Mouse (Mus musculus) stomach, embryonic 15.5 days (tissue): ENCODE measurements at regions not wholly inside any gene's neighbourhood (a gene's known extent, or its start where the extent isn't known, plus 50 kb on each side); places are given as distances from the start of the nearest gene placed in this dataset.

Experiments used
- ATAC-seq: fragments of 200-750 bp; cut with Nextera tagmentation; 2 replicates; pipeline ENCODE4 v1.8.0; 2017; ENCODE audit warnings: low read depth, moderate number of reproducible peaks, moderate TSS enrichment; ENCODE audit not compliant: insufficient read depth, low FRiP score
- H3K27ac ChIP-seq: fragments of 300-500 bp; sonication (generic); 2 replicates; pipeline ENCODE4 v1.5.1; 2015; ENCODE audit warnings: mild to moderate bottlenecking, inconsistent platforms
- H3K27me3 ChIP-seq: fragments of 300-500 bp; sonication (generic); replicated peaks from 2 replicates; pipeline ENCODE4 v1.6.1; 2015; ENCODE audit warnings: inconsistent platforms
- H3K36me3 ChIP-seq: fragments of 300-500 bp; sonication (generic); 2 replicates; pipeline ENCODE4 v1.6.1; 2015; ENCODE audit warnings: inconsistent platforms
- H3K4me1 ChIP-seq: fragments of 300-500 bp; sonication (generic); 2 replicates; pipeline ENCODE4 v1.6.1; 2015; ENCODE audit warnings: inconsistent platforms
- H3K4me2 ChIP-seq: fragments of 300-500 bp; sonication (generic); 2 replicates; pipeline ENCODE4 v1.6.1; 2015; ENCODE audit warnings: mild to moderate bottlenecking, inconsistent platforms
- H3K4me3 ChIP-seq: fragments of 300-500 bp; sonication (generic); replicated peaks from 2 replicates; pipeline ENCODE4 v1.5.1; 2015; ENCODE audit warnings: inconsistent platforms
- H3K9ac ChIP-seq: fragments of 300-500 bp; sonication (generic); 2 replicates; pipeline ENCODE4 v1.6.1; 2015; ENCODE audit warnings: inconsistent platforms
- H3K9me3 ChIP-seq: fragments of 300-500 bp; sonication (generic); 2 replicates; pipeline ENCODE4 v1.6.1; 2016; ENCODE audit warnings: inconsistent platforms
- WGBS: fragments of 180-500 bp; shearing (Covaris S2); methylation state at CpG from one replicate; pipeline ENCODE4 v1.1.7; 2015; 5-methylcytosine and 5-hydroxymethylcytosine counted together

DNA sequence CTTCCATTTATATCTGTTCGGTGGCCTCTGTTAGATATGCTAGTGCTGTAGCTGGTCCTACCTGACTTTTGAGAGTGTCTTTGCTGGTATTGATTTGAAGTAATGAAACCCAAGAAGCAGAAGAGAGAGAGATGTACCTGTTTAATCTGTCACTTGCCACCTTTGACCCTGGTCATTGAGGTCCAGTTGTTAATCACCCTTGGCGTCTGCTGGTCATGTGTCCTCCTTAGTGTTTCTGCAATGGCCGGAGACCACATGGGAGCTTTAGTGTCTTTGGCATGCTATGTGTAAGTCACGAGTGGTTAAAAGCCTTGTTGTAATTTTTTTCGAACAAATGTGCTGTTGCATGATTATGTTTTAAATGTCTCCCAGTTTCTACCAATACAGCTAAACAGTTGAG, 193.1 kb downstream of the Dusp6 start:
- 86% methylated on average over 5 of the region's 5 CpGs for WGBS
- Histone ChIP-seq H3K4me1 (peaks cover 4% of the 10 kb centered on the region; the same call in 1 of the 2 replicates), H3K9ac (no peak overlapping the region), H3K9me3 (no peaks in the 10 kb centered on the region), H3K27ac (no peak overlapping the region), H3K36me3 (no peaks in the 10 kb centered on the region), H3K27me3 (no peaks in the 10 kb centered on the region), H3K4me2 (no peak overlapping the region), H3K4me3 (no peak overlapping the region)
- ATAC-seq, result no peak

DNA sequence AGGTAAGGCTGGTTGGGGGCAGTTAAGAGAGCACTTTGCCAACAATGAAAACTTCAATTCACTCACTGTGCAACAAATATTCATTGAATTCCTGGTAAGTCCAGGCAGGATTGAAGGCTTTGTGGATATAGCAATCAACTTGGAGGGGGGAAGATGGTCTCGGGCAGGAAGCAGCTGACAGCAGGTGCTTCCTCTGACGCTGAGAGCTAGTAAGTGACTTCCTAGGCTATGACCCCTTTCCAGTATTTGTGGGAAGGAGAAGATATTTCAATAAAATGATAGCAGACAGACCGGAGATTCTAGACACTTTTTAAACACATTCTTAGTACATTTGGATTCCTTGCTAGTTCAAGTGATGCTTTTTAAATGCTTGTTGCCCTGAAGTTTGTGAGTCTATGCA, 195.0 kb downstream of the Dusp6 start:
- peaks cover 6% of the 10 kb centered on the region; the same call in 1 of the 2 replicates for H3K4me1 ChIP-seq
- H3K4me3 ChIP-seq, result no peak overlapping the region
- H3K27ac ChIP-seq, result no peak overlapping the region
- no peaks in the 10 kb centered on the region for H3K9me3 ChIP-seq
- ATAC-seq, result no peak
- H3K9ac ChIP-seq, result no peak overlapping the region
- H3K27me3 ChIP-seq, result no peaks in the 10 kb centered on the region
- H3K36me3 ChIP-seq, result no peaks in the 10 kb centered on the region
- 44% methylated on average over 3 of the region's 3 CpGs for WGBS
- no peak overlapping the region for H3K4me2 ChIP-seq

DNA sequence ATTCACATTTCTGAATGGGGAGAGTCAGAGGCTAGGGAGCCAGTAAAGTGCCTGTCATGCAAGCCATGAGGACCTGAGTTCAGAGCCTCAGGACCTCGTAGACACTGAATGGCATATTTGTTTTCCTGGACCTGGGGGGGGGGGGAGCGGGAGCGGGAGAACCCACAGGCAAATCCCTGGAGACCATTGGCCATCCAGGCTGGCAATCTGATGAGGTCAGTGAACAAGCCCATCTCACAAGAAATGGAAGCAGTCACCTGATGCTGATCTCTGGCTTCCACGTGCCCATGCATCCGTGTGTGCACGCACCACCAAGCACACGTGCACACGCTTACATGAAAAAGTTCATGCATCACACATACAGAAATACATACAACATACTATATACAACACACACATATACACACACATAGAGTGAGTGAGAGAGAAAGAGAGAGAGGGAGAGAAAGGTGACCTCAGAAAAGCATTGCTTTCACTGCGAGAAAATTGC, 196.2 kb downstream of the Dusp6 start:
- H3K9ac ChIP-seq, result no peak overlapping the region
- H3K27me3 ChIP-seq, result no peaks in the 10 kb centered on the region
- ATAC-seq, result no peak
- no peak overlapping the region for H3K4me2 ChIP-seq
- WGBS, result 75% methylated on average over 9 of the region's 9 CpGs
- no peak overlapping the region for H3K4me3 ChIP-seq
- 0 out of 2 replicates have a peak overlapping the region, but pooled peaks have one; percentile 16 for H3K27ac ChIP-seq
- H3K4me1 ChIP-seq, result peaks cover 6% of the 10 kb centered on the region; the same call in 1 of the 2 replicates
- no peaks in the 10 kb centered on the region for H3K36me3 ChIP-seq
- H3K9me3 ChIP-seq, result no peaks in the 10 kb centered on the region

DNA sequence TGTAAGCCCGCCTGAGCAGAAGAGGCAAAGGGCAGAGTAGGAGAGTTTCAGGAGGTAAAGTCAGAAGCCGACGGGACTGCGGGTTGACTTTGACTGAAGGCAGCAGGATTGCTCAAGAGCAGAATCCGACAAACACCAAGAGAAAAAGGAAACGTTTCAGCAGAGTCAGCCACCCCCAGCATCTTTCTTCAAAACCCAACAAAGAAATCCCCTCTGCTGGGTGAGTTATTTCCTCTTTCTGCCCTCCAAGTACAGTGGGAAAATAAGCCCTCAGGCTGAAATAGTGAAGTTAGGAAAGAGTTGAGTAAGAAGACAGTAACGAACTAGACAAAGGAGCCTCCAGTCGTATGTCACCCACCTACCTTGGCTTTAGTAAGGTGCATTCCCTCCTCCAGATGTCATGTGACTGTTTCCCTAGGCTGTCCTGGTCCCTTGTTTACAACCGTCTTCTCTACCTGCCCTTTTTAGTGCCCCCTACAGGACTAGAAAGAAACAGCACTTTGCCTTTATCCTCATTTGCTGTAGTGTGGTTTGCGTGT, 196.9 kb downstream of the Dusp6 start:
- H3K36me3 ChIP-seq, result no peaks in the 10 kb centered on the region
- H3K27me3 ChIP-seq, result no peaks in the 10 kb centered on the region
- H3K4me3 ChIP-seq, result no peak overlapping the region
- no peaks in the 10 kb centered on the region for H3K9me3 ChIP-seq
- H3K4me1 ChIP-seq, result peaks cover 6% of the 10 kb centered on the region; the same call in 1 of the 2 replicates
- H3K27ac ChIP-seq, result 0 out of 2 replicates have a peak overlapping the region, but pooled peaks have one; percentile 16
- ATAC-seq, result no peak
- 52% methylated on average over 10 of the region's 10 CpGs for WGBS
- H3K9ac ChIP-seq, result no peak overlapping the region
- H3K4me2 ChIP-seq, result no peak overlapping the region

DNA sequence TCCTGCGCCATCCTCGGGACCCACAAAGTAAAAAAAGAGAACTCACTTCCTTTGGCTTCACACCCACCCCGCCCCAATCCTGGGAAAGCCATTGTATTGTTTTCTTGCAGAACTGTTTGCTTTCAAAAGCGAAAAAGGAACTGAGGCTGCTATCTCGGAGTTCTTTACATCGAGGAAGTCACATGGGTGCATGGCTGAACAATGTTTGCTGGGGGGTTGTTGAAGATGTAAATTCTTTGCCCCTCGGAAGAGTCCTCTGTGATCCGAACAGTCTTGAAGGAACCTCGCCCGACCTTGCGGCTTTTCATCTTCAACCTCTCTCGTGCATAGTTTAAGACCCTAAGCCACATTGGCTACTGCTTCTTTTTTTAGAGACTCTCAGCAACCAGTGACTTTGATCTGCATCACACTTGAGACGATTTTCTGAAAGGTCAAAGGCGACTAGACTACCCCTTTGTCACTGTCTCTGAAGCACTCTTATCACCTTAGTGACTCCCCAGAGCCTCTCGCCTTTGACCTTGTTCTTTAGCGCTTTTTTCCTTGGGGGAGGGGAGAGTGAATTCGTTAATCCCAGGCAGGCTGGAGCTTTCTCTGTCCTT, 197.9 kb downstream of the Dusp6 start:
- H3K4me1 ChIP-seq, result peaks cover 6% of the 10 kb centered on the region; the same call in 1 of the 2 replicates
- peak overlapping the region; percentile 70 for H3K4me2 ChIP-seq
- H3K4me3 ChIP-seq, result peak overlapping the region; percentile 37
- H3K27ac ChIP-seq, result peak overlapping the region; percentile 69
- 4% methylated on average over 17 of the region's 17 CpGs for WGBS
- no peaks in the 10 kb centered on the region for H3K9me3 ChIP-seq
- H3K27me3 ChIP-seq, result no peaks in the 10 kb centered on the region
- ATAC-seq, result peak; percentile 30; the same call in 1 of the 2 replicates
- no peaks in the 10 kb centered on the region for H3K36me3 ChIP-seq
- no peak overlapping the region for H3K9ac ChIP-seq

DNA sequence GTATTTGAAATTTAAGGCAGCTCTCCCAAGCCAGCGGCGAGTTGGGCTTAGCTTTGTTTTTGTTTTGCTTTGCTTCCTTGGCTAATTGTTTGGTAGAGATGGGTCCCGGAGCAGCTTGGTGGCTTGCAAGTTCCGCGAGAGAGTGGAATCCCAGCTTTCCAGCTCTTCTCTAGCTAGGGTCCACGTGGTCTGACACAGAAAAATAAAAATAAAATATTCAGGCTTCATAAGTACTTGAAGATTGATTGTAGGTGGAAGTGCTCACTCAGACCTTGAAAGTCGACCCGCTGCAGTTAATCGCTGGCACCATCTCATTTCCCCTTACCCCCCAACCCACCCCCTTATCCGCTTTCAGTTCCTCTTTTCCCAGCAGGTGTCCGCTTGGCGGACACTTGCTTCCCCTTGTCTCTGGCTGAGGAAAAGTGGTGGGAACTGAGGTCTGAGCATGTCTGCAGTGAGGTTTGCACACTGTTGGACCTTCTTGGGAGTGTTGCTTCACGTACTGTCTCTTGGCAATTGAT, 198.5 kb downstream of the Dusp6 start:
- H3K4me3 ChIP-seq, result peak overlapping the region; percentile 37
- H3K4me1 ChIP-seq, result peaks cover 6% of the 10 kb centered on the region; the same call in 1 of the 2 replicates
- no peaks in the 10 kb centered on the region for H3K36me3 ChIP-seq
- H3K9me3 ChIP-seq, result no peaks in the 10 kb centered on the region
- no peaks in the 10 kb centered on the region for H3K27me3 ChIP-seq
- H3K27ac ChIP-seq, result peak overlapping the region; percentile 69
- peak; percentile 45; the same call in 1 of the 2 replicates for ATAC-seq
- 5% methylated on average over 13 of the region's 13 CpGs for WGBS
- peak overlapping the region; percentile 70 for H3K4me2 ChIP-seq
- H3K9ac ChIP-seq, result no peak overlapping the region

DNA sequence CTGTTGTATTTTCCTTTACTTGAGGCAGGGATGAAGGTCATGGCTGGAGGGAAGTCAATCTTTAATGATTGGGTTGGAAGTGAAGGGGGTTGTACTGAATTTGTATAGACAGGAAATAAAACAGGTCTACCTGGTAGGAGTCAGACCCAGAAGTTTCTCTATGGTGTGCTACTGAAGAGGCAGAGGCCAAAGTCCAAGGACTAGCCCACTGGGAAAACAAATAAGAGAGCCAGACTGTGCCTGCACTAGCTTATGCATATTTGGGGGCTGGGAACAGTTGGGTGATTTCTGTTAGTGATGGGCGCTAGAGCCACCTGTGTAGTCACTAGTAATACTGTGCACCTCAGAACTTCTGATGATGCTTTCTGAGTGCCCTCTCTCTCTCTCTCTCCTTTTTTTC, 203.7 kb downstream of the Dusp6 start:
- H3K9ac ChIP-seq, result no peak overlapping the region
- no peak overlapping the region for H3K27ac ChIP-seq
- peak; percentile 75 for ATAC-seq
- no peaks in the 10 kb centered on the region for H3K27me3 ChIP-seq
- H3K4me1 ChIP-seq, result no peaks in the 10 kb centered on the region
- H3K4me2 ChIP-seq, result no peak overlapping the region
- no peak overlapping the region for H3K4me3 ChIP-seq
- WGBS, result 77% methylated on average over 1 of the region's 1 CpGs
- H3K36me3 ChIP-seq, result no peaks in the 10 kb centered on the region
- no peaks in the 10 kb centered on the region for H3K9me3 ChIP-seq

DNA sequence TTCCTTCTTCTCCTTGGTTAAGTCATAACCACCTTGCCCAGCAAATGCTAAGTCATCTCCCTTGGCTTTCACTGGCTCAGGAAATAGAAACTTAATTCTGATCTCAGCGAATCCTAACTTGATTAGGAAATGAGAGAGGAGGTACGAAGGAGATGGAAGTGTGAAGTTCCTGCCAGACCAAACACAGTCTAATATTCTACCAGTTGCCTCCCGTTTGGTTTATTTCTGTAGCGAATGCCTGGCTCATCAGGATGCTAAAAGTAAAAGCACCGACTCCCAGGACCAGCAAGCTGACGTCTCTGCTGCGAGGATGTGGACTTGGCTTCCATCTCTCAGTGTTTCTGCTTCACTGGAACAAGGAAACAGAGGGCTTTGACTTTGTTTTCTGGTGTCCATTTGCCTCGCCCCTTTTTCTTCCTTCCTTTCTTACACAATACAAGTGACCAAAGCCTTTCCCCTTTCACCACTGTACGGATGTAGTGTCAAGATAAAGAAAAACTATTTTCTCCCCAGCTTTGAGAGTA, 204.3 kb downstream of the Dusp6 start:
- no peak overlapping the region for H3K9ac ChIP-seq
- H3K4me1 ChIP-seq, result no peaks in the 10 kb centered on the region
- no peaks in the 10 kb centered on the region for H3K27me3 ChIP-seq
- H3K4me3 ChIP-seq, result no peak overlapping the region
- no peaks in the 10 kb centered on the region for H3K9me3 ChIP-seq
- ATAC-seq, result no peak; the same call in 1 of the 2 replicates
- H3K4me2 ChIP-seq, result no peak overlapping the region
- no peaks in the 10 kb centered on the region for H3K36me3 ChIP-seq
- whole genome bisulfite sequencing, result 71% methylated on average over 9 of the region's 9 CpGs
- peak overlapping the region; percentile 9; the same call in 1 of the 2 replicates for H3K27ac ChIP-seq

DNA sequence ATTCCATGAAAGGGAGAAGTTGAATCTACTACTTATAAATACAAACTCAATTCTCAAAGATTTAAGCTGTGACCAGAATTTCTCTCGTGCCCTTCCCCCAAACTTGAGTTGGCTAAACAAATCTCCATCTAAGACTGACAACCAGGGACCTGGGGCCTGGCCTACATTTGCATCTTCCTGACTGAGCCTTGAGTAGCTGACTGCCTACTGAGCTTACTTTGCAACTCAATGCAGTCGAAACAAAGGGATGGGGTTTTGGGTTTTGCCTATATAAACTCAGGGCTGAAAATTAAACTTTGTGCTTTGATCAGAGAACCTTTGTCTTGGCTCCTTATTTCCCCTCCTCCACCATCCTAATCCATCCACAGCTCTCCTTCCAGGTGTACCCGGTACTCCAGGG, 205.9 kb downstream of the Dusp6 start:
- no peak overlapping the region for H3K4me3 ChIP-seq
- no peaks in the 10 kb centered on the region for H3K36me3 ChIP-seq
- no peaks in the 10 kb centered on the region for H3K27me3 ChIP-seq
- no peaks in the 10 kb centered on the region for H3K4me1 ChIP-seq
- H3K4me2 ChIP-seq, result no peak overlapping the region
- no peak overlapping the region for H3K9ac ChIP-seq
- 51% methylated on average over 3 of the region's 3 CpGs for whole genome bisulfite sequencing
- ATAC-seq, result no peak
- H3K9me3 ChIP-seq, result no peaks in the 10 kb centered on the region
- no peak overlapping the region for H3K27ac ChIP-seq

DNA sequence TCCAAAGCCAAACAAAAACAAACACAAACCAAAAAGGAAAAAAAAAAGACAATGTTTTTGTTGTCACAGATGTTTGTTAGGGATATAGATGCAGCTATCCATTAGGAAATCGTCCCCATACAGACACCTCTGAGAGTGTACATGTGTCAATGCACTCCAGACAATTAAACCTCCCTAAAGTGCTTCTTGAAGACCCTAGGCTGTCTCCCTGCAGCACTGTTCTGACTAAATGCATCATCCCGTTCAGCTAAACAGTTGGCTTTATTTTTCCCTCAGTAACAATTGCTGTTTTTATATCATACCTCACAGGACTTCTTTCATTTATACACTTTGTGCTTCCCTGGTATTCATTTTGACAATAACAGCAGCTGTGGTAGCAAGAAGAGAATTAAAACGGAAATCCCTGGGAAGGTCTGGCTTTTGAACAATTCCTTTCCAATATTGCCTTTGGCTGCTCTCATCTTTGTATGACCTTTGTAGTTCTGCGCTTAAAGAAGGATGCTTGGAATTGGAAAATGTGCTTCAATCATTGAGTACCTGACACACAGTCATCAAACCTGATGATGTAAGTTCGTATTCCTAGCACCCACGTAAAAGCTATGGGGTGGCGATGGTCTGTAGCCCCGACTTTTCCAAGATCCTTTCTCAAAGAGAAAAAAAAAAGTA, 208.9 kb downstream of the Dusp6 start:
- H3K27ac ChIP-seq, result no peak overlapping the region
- no peaks in the 10 kb centered on the region for H3K4me1 ChIP-seq
- no peak overlapping the region for H3K4me2 ChIP-seq
- no peaks in the 10 kb centered on the region for H3K27me3 ChIP-seq
- no peak for ATAC-seq
- 71% methylated on average over 8 of the region's 8 CpGs for WGBS
- H3K9me3 ChIP-seq, result no peaks in the 10 kb centered on the region
- no peak overlapping the region for H3K4me3 ChIP-seq
- no peaks in the 10 kb centered on the region for H3K36me3 ChIP-seq
- no peak overlapping the region for H3K9ac ChIP-seq

DNA sequence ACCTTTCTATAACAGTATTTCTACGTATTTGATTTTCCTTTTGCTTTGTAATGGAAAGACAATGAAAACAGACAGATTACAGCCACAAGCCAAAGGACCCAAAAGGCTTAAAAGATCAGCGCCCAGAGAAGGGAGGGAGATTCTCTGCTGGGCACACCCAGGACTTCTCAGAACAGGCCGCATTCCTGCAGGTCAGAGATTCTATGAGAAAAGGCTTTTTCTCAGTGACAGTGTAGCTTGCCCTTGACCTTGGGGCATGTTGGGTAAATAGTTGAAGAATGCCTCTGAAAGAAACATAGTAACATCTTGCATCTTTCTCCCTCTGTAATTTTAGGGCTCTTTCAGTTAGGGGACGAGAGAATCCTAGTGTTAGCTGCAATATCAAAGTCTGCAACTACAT, 209.8 kb downstream of the Dusp6 start:
- H3K9me3 ChIP-seq, result no peaks in the 10 kb centered on the region
- no peak overlapping the region for H3K9ac ChIP-seq
- no peaks in the 10 kb centered on the region for H3K36me3 ChIP-seq
- 56% methylated on average over 4 of the region's 4 CpGs for WGBS
- H3K27ac ChIP-seq, result no peak overlapping the region
- H3K27me3 ChIP-seq, result no peaks in the 10 kb centered on the region
- no peak overlapping the region for H3K4me3 ChIP-seq
- H3K4me1 ChIP-seq, result no peaks in the 10 kb centered on the region
- H3K4me2 ChIP-seq, result no peak overlapping the region
- no peak for ATAC-seq

DNA sequence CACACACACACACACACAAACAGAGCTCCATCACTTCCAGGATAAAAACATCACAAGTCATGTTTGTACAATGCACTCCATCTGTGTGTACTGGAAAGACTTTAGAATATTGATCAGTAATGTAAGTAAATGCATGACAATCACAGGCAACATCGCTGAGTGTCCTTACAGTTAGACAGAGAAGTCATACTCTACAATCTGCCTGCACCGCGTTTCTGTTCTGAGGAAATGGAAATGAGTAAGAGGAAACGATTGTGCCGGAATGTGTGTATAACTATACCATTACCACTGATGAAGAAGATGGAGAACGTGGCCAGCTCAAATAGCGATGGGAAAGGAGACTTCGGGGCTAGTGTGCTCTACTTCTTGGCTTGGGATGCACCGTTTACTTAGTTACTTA, 210.7 kb downstream of the Dusp6 start:
- WGBS, result 84% methylated on average over 9 of the region's 9 CpGs
- no peak for ATAC-seq
- H3K4me3 ChIP-seq, result no peak overlapping the region
- no peak overlapping the region for H3K4me2 ChIP-seq
- H3K36me3 ChIP-seq, result no peaks in the 10 kb centered on the region
- H3K9me3 ChIP-seq, result no peaks in the 10 kb centered on the region
- H3K4me1 ChIP-seq, result no peaks in the 10 kb centered on the region
- no peaks in the 10 kb centered on the region for H3K27me3 ChIP-seq
- H3K27ac ChIP-seq, result no peak overlapping the region
- H3K9ac ChIP-seq, result no peak overlapping the region
